Mouse (Mus musculus) NIH3T3 (cell line): ENCODE measurements at regions not wholly inside any gene's neighbourhood (a gene's known extent, or its start where the extent isn't known, plus 50 kb on each side); places are given as distances from the start of the nearest gene placed in this dataset.
A peak's percentile ranks its signal among the peaks of the same experiment; 100 is the strongest.
"Not testable (repeated sequence)": the region's sequence is repeated elsewhere in the genome, so short reads cannot be mapped to it uniquely, and the experiment has no call there.

Experiments
- DNase-seq: peaks from one replicate; pipeline ENCODE4 v3.0.0-alpha.2; 2012; ENCODE audit warnings: low read depth

DNA sequence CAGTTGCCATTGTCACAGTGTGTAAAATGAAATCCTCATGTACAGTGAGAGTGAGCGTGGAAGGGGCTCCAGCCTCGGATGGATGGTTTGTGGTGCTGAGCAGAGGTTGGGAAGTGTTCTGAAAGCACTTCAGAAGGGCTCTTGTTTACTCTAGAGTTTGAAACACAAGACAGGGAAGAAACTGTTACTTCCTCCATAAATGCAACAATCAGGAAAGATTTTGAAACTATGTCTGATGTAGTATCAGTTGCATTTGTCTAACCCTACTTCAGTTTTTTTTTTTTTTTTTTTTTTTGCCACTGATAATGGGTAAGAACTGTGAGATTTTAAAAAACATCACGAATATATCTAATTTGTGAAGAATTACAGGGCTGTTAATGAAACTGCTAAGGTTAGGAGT, 281.5 kb downstream of the Hace1 start:
- no peak for DNase-seq

DNA sequence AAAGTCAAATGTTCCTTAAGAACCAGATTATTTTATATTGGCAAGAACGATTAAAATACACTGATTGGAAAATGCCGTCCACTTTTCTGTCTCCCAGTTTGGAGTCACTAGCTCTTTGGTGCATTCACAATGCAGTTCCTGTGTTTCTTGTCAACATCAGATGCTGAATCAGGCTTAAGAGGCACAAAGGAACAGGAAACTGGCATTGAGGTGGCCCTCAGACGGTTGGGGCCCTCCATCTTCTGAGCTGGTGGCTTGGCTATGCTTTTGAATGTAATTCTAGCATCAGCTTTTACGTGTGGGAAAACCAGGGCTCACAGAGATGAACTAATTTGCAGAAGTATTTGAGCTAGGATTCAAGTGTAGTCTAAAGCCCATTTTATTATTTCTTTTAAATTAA, 282.3 kb downstream of the Hace1 start:
- no peak for DNase-seq

DNA sequence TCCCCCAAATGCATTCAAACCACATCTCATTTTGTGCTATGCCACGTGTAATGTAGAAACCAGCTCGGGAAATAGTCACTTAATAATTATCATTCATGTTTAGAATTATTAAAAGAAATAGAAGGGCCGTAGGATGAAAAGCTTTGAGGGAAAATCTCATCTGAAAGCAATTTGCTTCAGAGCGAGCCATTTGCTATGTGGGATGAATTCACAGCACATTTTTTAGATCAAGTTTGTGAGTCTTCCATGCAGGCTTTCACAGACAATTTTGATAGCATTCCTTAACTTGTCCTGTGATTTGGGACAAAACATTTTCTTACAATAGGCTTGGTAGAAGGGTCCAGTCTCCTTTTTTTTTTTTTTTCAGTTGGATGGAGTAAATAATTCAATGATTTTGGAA, 283.1 kb downstream of the Hace1 start:
- DNase-seq, result no peak

DNA sequence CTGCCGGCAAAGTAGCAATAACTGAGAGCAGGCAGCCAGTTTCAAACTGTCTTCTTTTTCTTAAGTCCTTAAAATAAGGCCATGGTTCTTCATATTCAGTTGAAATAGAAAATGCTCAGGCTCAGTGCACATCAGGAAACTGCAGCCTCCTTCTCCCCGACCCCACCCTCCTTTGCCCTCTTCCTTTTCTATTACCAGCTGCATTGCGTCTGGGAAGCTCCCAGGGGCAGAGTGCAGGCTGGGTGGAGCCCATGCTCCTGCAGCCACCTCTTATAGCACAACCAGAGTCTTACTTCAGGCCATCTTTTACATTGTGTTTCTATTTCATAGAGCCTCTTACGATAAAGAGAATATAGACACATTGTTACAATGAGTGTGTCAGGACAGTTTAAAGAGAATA, 288.2 kb downstream of the Hace1 start:
- DNase-seq, result no peak

DNA sequence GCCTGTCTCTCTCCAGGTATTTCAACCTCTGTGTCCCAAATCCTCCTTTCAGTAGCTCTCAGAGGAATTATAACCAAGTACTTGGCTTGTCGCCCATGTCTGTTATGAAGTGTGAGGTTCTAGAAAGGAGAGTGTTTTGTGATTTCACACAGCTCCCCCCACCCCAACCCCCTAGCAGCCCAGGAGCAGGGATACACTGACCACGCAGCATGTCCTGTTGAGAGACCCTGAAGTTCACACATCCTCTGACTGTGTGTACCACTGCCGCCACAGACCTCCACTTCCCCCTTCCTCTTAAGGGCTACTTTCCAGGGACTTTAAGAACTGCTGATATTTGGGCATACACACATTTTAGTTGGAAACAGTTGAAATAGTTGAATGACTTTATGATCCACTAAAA, 289.2 kb downstream of the Hace1 start:
- no peak for DNase-seq

DNA sequence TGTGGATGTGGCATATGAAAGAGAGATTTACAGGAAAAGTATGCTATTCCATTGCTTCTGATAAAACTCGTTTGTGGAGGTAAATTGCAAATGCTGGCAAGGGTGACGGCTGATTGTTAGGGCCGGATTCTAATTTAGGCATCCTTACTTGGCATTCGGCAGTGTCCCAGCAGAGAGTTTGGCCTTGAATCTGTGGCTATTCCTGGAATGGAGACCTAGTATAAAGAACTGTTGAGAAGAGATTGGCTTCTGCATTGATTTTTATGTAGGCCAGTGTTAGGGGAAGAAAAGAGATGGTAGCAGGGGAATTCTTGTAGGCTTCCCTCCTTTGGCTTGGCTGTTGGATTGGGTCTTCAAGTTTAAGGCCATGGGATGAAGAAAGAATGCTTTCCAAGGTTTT, 293.4 kb downstream of the Hace1 start:
- no peak for DNase-seq

DNA sequence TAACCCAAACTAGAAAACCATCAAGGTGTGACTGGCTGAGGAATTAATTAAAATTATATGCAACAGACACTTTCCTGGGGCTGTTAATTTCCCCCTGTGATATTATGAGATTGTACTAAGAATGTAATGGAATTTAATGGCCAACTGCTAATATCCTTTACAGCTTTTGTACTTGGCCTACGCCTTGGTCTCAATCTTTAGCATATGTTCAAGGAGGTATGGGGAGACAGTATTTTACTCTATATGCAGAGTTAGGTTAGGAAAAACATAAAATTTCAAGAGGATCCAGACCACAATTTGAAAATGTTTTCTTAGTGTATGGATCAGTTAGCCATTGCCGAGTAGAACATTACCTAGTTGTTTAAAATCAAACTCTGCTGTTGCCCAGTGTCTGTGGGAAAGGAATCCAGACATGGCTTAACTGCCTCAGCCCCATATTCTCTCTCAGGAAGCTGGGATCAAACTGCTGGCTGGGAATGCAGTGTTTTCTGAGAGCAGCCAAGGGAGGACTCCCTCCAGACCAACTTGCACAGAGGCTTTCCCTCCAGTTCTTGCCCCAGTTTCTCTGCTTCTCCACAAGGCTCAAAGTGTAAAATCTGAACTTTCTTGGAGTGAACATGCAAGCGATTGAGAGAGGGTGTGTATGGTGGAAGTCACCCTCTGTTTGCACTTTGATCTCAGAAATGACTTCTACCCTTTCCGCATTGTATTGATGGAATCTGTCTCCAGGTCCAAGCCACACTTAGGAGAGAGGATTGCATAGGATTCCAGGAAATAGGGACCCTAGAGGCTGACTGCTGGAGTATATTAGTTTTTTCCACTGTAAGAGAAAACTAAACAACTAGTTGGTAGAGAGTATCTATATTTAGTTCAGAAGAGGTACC, 294.6 kb downstream of the Hace1 start:
- DNase-seq, result no peak

DNA sequence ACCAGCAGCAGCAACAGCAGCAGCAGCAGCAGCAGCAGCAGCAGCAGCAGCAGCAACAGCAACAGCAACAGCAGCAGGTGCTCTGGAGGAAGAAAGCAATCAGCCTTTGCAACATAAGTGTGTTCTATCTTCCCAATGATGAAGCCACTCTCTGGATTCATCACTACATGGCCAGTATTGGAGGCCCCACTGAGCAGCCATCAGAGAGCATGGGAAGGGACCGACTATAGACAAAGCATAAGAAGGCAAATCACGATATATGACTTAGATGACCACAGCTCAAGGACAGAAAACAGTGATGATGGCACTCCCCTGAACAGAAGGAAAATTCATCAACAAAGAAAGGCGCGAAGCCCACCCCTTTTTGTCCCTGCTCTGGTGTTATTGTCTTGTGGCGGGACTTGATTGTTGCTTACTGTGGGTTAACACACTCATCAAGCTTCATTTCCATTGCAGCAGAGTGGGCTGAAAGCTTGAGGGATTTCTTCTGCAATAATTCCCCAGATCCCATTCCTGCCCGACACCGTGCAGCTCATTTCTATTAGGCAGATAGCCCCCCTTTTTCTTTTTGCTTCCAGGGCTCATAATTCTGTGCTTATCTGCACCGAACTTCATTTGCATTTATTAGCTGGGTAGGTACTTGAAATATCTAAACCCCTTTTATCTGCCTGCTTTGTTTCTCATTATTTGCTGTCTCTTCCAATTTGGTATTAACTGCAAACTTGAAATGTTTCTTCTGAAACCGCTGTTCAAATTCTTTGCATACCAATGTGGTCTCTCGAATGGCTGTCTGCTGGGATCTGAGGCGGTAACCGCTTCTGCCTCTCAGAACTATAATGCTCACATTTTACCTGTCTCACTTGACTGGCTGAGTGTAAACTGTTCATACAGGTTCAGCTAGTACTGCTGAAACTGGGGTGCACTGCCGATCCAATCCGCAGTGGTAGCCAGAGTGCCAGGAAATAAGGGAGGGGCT, 296.5 kb downstream of the Hace1 start:
- no peak for DNase-seq

DNA sequence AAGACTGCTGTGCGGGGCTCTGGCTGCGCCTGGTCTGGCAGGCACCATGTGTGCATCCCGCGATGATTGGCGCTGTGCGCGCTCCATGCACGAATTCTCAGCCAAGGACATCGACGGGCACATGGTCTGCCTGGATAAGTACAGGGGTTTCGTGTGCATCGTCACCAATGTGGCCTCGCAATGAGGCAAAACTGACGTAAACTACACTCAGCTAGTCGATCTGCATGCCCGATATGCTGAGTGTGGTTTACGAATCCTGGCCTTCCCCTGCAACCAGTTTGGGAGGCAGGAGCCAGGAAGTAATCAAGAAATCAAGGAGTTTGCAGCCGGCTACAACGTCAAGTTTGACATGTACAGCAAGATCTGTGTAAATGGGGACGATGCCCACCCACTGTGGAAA, 297.7 kb downstream of the Hace1 start:
- not testable (repeated sequence) for DNase-seq

DNA sequence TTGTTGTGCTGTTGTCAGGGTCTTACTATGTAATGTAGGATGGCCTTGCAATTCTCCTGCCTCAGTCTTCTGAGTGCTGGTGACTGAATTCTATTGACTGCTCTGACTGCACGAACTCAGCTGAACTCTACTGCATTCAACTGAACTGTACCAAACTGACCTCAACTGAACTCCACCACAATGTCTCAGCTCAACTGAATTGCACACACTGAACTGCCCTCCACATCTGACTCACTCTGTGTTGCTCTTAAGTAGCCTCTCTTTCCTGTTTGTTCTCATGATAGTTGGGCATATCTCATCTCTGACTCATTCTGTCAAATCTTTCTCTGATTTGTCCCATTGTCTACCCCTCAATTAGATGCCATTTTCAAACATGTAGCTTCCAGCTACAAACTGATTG, 306.1 kb downstream of the Hace1 start:
- DNase-seq, result peak; percentile 5

DNA sequence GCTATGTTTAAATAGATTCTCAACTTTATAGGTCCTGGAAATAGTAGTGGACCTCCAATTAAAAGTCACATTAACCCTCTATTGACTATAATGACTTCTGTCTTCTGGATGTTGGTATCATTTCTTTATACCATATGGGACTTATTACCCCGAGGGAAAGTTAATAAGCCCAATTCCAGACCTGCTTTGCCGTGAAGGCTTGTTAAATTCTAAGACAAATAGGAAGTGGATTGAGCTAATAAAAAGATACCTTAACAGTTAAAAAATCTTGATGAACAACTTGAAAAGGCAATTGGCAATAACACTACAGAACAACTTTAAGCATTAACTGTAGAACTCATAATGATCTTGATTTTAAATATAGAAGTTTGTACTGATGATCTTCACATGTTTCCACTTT, 309.0 kb downstream of the Hace1 start:
- no peak for DNase-seq

DNA sequence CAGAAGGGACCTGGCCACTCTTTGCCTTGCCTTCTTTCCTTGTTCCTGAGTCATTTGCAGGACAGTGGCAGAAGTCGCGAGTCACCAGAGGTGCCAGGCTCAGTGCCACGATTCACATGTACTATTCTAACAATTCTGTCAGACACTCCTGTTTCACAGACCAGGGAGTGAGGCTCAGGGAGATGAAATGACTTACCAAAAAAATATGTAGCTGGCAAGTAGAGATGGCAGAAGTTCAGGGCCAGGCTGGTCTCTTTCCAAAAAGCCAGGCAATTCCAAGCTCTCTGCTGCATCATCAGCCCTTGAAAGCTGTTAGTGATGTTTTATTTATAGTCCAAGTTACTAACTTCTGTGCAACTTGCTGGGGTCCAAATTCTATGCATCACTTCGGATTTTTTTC, 311.2 kb downstream of the Hace1 start:
- peak; percentile 81 for DNase-seq

DNA sequence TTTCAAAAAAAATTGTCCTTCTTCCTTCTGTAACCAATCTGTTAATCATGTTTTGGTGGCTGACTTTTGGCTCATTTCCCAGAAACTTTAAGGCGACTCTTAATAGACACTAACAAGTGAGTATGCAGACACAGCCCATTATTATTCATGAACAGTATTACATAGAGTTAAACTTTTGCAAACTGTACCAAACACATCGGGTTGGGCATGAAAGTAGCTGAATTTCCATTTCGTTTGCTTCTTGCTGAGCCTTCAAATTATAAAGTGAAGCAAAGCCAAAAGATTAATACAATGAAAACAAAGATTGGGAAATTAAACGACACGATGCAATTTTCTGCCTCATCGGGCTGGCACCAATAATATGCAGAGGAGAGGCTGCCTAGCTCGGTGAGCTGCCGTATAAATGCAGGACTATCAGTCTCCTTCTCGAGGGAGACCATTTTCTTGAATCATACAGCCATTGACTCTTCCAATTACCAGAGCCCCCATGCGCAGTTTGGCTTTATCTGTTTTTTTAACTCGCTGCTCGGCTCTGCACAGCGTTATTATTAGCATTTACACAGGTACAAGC, 311.8 kb downstream of the Hace1 start:
- DNase-seq, result peak; percentile 5

DNA sequence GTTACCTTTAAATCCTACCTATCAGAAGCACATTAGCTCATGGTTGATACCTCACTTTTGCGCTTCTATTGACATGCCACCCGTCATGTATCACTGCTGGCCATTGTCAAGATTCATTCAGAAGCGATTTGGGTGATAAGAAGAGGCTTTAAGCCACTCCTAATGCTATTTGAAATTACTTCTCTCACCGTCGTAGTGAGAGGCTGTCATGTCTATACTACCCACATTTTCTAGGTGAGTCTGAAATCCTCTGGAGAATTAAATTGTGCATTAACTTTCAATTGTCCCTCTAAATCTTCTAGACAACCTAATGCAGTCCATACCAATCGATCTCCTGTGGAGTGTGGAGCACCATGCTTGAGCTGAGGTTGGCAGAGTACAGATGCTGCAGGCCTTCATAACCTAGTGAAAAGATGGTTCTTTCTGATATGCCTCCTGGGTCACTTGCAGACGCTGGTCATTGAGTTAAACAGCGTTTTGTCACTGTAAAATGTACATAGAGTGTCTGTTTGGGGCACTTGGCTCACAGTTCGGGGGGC, 312.5 kb downstream of the Hace1 start:
- DNase-seq, result no peak

DNA sequence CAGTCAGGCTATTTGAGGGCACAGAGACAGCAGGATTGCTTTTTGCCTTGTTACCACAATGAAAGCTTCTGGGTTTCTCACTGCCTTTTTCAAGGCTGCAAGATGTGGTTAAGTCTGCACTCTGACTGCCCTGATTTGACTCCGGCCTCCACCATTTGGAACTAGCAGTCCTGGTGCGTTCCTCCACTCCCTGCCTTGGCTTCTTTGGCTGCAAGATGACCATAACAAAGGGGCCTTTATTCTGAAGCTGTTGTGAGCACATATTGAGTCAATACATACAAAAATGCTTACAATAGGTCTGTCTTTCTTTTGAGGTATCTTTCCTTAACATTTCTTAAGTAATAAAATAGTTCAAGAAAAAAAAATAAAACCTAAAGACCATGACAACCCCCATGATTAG, 314.8 kb downstream of the Hace1 start:
- peak; percentile 34 for DNase-seq

DNA sequence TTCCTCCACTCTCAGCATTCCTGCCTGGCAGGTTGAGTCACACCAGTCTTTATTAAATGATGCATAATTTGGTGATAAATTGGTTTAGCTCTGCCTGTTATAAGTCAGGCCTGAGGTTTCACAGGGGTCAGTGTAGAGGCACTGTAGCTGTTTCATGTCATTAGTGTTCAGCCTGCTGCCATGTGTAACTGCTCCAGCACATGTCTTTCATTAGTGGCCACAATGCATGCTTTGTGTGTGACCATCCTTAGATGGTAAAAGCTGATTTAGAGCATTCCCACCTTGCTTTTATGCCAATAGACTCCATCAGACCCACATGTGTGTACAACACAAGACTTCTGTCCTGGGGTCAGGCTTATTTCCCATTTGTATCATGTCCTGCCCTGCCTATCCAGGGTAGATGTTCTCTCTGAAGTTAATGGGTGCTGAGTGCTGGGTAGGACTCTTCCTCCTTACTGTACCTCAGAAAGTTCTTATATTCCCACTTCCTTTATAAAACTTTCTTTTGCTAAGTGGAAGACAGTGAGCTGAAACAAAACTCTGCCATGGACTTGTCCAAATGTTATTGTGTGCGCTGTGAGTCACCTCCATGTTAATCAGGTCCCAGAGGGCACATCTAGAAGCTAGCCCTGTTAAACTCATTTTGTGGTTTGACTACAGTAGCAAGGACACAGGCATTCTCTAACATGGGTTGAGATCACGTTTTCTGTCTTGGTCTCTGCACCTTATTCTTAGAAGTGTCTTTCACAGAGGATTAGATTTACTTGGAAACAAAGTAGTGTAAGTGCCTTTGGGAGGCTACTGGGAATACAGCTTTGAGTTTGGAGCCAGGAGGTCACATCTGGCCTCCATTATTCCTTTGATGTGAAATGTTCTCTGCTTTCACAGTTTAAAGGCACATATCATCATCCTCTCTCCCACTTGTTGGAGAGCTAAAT, 316.5 kb downstream of the Hace1 start:
- DNase-seq, result peak; percentile 57

DNA sequence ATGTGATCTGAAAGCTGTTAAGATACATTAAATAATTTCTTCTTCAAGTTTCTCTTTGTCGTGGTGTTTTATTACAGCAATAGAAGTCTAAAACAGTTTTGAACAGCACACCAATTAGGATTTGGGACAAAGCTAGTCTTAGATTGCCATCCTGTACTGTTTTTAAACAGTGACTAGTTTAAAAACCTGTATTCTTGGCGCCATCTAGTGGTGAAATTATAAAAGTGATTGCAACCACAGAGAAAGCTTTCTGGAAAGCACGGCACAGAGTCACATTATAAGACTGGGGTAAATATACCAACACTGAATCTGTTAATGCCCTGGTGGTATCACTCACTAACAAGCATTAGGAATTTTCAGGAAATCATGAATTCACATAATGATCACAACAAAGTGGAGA, 339.3 kb downstream of the Hace1 start:
- peak; percentile 73 for DNase-seq

DNA sequence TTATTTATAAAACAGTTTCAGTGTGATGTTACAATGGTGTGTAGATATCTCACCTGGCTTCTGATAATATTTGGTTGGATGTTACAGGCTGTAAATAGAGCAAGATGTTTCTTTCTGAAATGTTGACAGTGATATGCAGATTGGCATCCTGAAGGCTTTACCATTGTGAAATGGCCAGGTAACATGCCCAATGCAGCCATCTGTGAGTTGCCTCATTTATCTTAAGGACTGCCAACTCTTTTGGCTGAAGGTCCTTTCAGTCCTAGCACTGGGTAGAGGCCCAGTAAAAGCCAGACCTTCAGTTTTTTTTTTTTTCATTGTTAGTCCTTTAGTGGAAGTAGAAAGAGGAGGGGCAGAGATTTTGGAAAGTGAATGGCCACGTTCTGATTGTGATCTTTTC, 348.1 kb downstream of the Hace1 start:
- DNase-seq, result no peak

DNA sequence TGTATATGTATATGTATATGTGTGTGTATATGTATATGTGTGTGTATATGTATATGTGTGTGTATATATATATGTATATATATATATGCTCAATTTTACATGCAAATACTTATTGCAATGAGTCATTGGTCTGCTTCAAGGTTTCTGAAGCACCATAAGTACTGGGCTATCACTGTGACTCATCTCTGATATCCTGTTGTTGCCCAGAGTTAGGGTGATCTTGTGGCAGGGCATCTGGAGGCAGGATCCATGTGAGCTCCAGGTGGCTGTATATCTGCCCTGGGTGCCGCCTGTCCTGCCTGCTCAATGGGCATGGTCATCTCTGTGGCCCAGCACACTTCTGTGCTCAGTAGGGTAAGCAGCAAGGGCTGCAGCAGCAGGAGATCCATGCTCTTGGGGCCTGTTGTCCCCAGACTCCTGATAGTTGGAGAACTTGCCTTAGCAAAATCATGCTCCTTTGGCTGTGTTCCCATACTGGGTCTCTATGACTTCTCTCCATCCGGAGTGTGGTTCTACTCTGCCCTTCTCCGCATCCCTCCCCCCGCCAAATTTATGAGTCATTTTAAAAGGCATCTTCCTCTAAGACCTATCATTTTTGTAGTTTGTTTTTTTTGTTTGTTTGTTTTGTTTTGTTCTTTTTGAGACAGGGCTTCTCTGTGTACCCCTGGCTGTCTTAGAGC, 356.1 kb downstream of the Hace1 start:
- no peak for DNase-seq

DNA sequence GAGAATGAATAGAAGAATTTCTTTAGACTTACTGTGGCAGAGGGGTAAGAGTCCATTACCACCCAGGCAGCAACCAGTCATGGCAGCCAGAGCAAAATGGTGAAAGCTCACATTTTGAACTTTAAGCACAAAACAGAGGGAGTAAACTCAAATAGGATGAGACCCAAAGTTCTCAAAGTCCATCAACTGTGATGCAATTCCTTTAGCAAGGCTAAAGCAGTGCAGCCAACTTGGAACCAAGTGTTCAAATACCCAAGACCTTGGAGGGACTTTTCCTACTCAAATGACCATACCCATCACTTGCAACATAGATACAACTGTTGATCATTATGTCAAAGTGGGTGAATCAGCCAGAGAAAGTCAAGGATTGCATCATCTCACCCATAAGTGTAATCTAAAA, 380.1 kb downstream of the Hace1 start:
- no peak for DNase-seq

DNA sequence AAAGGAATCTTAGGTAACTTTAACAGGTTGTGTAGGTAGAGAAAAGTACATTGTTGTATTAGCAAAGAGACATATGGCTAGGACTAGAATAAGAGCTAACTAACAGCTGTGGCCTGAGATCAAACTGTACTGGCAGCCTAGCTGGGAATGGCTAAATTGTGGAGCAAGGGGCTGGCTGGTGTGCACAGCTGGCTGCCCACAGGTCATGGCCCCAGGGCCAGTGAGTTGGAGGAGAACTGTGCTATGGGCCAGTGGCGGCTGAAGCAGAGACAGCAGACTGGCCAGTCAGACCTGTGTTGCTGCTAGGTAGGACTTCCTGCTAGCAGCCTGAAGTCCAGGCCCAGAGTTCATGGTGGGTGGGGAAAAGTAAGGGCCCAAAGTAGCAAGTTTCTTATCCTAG, 394.6 kb downstream of the Hace1 start:
- DNase-seq, result no peak
